Mouse (Mus musculus) heart, postnatal 0 days (tissue): ENCODE data around the gene Lrrc10.

Experiments
- CTCF ChIP-seq: IDR thresholded peaks from 2 replicates; pipeline ENCODE4 v1.5.1; 2016; ENCODE audit warnings: antibody characterized with exemption, control low read depth, low read depth
- EP300 ChIP-seq: IDR thresholded peaks from 2 replicates; pipeline ENCODE4 v1.6.1; 2016; ENCODE audit warnings: antibody characterized with exemption, low read depth

- no peak for TF ChIP-seq CTCF
- no peak for TF ChIP-seq EP300
Measured at GRCm38 (mm10) chr10:116995584-116996235, 49.4 kb upstream of the Lrrc10 start.
